Mouse (Mus musculus): ENCODE measurements at regions not wholly inside any gene's neighbourhood (a gene's known extent, or its start where the extent isn't known, plus 50 kb on each side); places are given as distances from the start of the nearest gene placed in this dataset.

- Histone ChIP-seq H3K4me1 (ENCODE audit: control insufficient read depth, insufficient read depth, low read length) (no peaks in the 10 kb centered on the region), H3K27me3 (replicated peaks; ENCODE audit: control insufficient read depth, insufficient read depth, low read length) (no peaks in the 10 kb centered on the region), H3K4me3 (ENCODE audit: insufficient read depth, low read depth, low read length) (no peak overlapping the region), H3K27ac (ENCODE audit: insufficient read depth, low read depth, low read length) (no peak overlapping the region), H3K36me3 (ENCODE audit: control insufficient read depth, insufficient read depth, low read length) (no peaks in the 10 kb centered on the region)
- TF ChIP-seq POLR2A (IDR thresholded peaks at IDR 0.05; ENCODE audit: low read depth, low read length) = no peak
- no peak for TF ChIP-seq CTCF (conservative IDR thresholded peaks at IDR 0.05; ENCODE audit: insufficient read depth, insufficient read length, low read depth, low read length)
- WGBS = 97% methylated on average over 1 of the region's 1 CpGs
- no peak for DNase-seq
These were observed 423.4 kb downstream of the Gm43517 start for GRCm38 (mm10) chr12:49808341-49808740.

GRCm38 (mm10) chr12:49814653-49815052, 429.7 kb downstream of the Gm43517 start:
- H3K27me3 ChIP-seq (replicated peaks; ENCODE audit: control insufficient read depth, insufficient read depth, low read length) = no peaks in the 10 kb centered on the region
- H3K4me3 ChIP-seq (ENCODE audit: insufficient read depth, low read depth, low read length) = no peak overlapping the region
- no peak for DNase-seq
- TF ChIP-seq CTCF (conservative IDR thresholded peaks at IDR 0.05; ENCODE audit: insufficient read depth, insufficient read length, low read depth, low read length) = no peak
- TF ChIP-seq POLR2A (IDR thresholded peaks at IDR 0.05; ENCODE audit: low read depth, low read length) = no peak
- H3K27ac ChIP-seq (ENCODE audit: insufficient read depth, low read depth, low read length) = no peak overlapping the region
- no peaks in the 10 kb centered on the region for H3K36me3 ChIP-seq (ENCODE audit: control insufficient read depth, insufficient read depth, low read length)
- 58% methylated on average over 3 of the region's 3 CpGs for WGBS
- no peaks in the 10 kb centered on the region for H3K4me1 ChIP-seq (ENCODE audit: control insufficient read depth, insufficient read depth, low read length)

- no peak for TF ChIP-seq CTCF (conservative IDR thresholded peaks at IDR 0.05; ENCODE audit: insufficient read depth, insufficient read length, low read depth, low read length)
- no peak for TF ChIP-seq POLR2A (IDR thresholded peaks at IDR 0.05; ENCODE audit: low read depth, low read length)
- H3K36me3 ChIP-seq (ENCODE audit: control insufficient read depth, insufficient read depth, low read length) = no peaks in the 10 kb centered on the region
- H3K4me1 ChIP-seq (ENCODE audit: control insufficient read depth, insufficient read depth, low read length) = no peaks in the 10 kb centered on the region
- no peaks in the 10 kb centered on the region for H3K27me3 ChIP-seq (replicated peaks; ENCODE audit: control insufficient read depth, insufficient read depth, low read length)
- H3K4me3 ChIP-seq (ENCODE audit: insufficient read depth, low read depth, low read length) = no peak overlapping the region
- 86% methylated on average over 3 of the region's 3 CpGs for WGBS
- no peak overlapping the region for H3K27ac ChIP-seq (ENCODE audit: insufficient read depth, low read depth, low read length)
- DNase-seq = no peak
These were observed 442.8 kb downstream of the Gm43517 start for GRCm38 (mm10) chr12:49827769-49828168.

- DNase-seq = no peak
- Histone ChIP-seq H3K27ac (ENCODE audit: insufficient read depth, low read depth, low read length) (no peak overlapping the region), H3K27me3 (replicated peaks; ENCODE audit: control insufficient read depth, insufficient read depth, low read length) (no peaks in the 10 kb centered on the region), H3K36me3 (ENCODE audit: control insufficient read depth, insufficient read depth, low read length) (no peaks in the 10 kb centered on the region), H3K4me1 (ENCODE audit: control insufficient read depth, insufficient read depth, low read length) (no peaks in the 10 kb centered on the region), H3K4me3 (ENCODE audit: insufficient read depth, low read depth, low read length) (no peak overlapping the region)
- 84% methylated on average over 4 of the region's 4 CpGs for WGBS
- no peak for TF ChIP-seq CTCF (conservative IDR thresholded peaks at IDR 0.05; ENCODE audit: insufficient read depth, insufficient read length, low read depth, low read length)
- no peak for TF ChIP-seq POLR2A (IDR thresholded peaks at IDR 0.05; ENCODE audit: low read depth, low read length)
These were observed 443.6 kb downstream of the Gm43517 start for GRCm38 (mm10) chr12:49828553-49828952.

- Histone ChIP-seq H3K4me1 (ENCODE audit: control insufficient read depth, insufficient read depth, low read length) (no peaks in the 10 kb centered on the region), H3K36me3 (ENCODE audit: control insufficient read depth, insufficient read depth, low read length) (no peaks in the 10 kb centered on the region), H3K27ac (ENCODE audit: insufficient read depth, low read depth, low read length) (no peak overlapping the region), H3K4me3 (ENCODE audit: insufficient read depth, low read depth, low read length) (no peak overlapping the region), H3K27me3 (replicated peaks; ENCODE audit: control insufficient read depth, insufficient read depth, low read length) (no peaks in the 10 kb centered on the region)
- TF ChIP-seq POLR2A (IDR thresholded peaks at IDR 0.05; ENCODE audit: low read depth, low read length) (no peak), CTCF (conservative IDR thresholded peaks at IDR 0.05; ENCODE audit: insufficient read depth, insufficient read length, low read depth, low read length) (no peak)
- DNase-seq = no peak
- 89% methylated on average over 4 of the region's 4 CpGs for WGBS
These were observed 445.7 kb downstream of the Gm43517 start for GRCm38 (mm10) chr12:49830665-49831064.

GRCm38 (mm10) chr12:49832118-49832847, 447.3 kb downstream of the Gm43517 start:
- Histone ChIP-seq H3K27me3 (replicated peaks; ENCODE audit: control insufficient read depth, insufficient read depth, low read length) (no peaks in the 10 kb centered on the region), H3K4me1 (ENCODE audit: control insufficient read depth, insufficient read depth, low read length) (no peaks in the 10 kb centered on the region), H3K4me3 (ENCODE audit: insufficient read depth, low read depth, low read length) (no peak overlapping the region), H3K27ac (ENCODE audit: insufficient read depth, low read depth, low read length) (no peak overlapping the region), H3K36me3 (ENCODE audit: control insufficient read depth, insufficient read depth, low read length) (no peaks in the 10 kb centered on the region)
- 62% methylated on average over 3 of the region's 3 CpGs for WGBS
- no peak for TF ChIP-seq POLR2A (IDR thresholded peaks at IDR 0.05; ENCODE audit: low read depth, low read length)
- TF ChIP-seq CTCF (conservative IDR thresholded peaks at IDR 0.05; ENCODE audit: insufficient read depth, insufficient read length, low read depth, low read length) = no peak
- no peak for DNase-seq

- H3K27me3 ChIP-seq (replicated peaks; ENCODE audit: control insufficient read depth, insufficient read depth, low read length) = no peaks in the 10 kb centered on the region
- WGBS = 47% methylated on average over 7 of the region's 7 CpGs
- H3K27ac ChIP-seq (ENCODE audit: insufficient read depth, low read depth, low read length) = no peak overlapping the region
- no peak for TF ChIP-seq POLR2A (IDR thresholded peaks at IDR 0.05; ENCODE audit: low read depth, low read length)
- no peak for TF ChIP-seq CTCF (conservative IDR thresholded peaks at IDR 0.05; ENCODE audit: insufficient read depth, insufficient read length, low read depth, low read length)
- no peak overlapping the region for H3K4me3 ChIP-seq (ENCODE audit: insufficient read depth, low read depth, low read length)
- H3K36me3 ChIP-seq (ENCODE audit: control insufficient read depth, insufficient read depth, low read length) = no peaks in the 10 kb centered on the region
- H3K4me1 ChIP-seq (ENCODE audit: control insufficient read depth, insufficient read depth, low read length) = no peaks in the 10 kb centered on the region
- DNase-seq = no peak
These were observed 451.5 kb downstream of the Gm43517 start for GRCm38 (mm10) chr12:49836282-49837070.
